Mouse (Mus musculus) ES-E14 (cell line): ENCODE data around the gene Fbxo11.

Experiments
- CHD2 ChIP-seq: IDR thresholded peaks from 2 replicates; pipeline ENCODE4 v1.6.1; 2014; ENCODE audit warnings: mild to moderate bottlenecking, low read depth, low read length, inconsistent platforms
- HCFC1 ChIP-seq: IDR thresholded peaks from 2 replicates; pipeline ENCODE4 v1.6.1; 2012; ENCODE audit warnings: low read length, inconsistent platforms, borderline replicate concordance; ENCODE audit not compliant: insufficient read depth
- MAFK ChIP-seq: IDR thresholded peaks from 2 replicates; pipeline ENCODE4 v1.6.1; 2014; ENCODE audit warnings: mild to moderate bottlenecking, low read depth, low read length, inconsistent platforms; ENCODE audit not compliant: insufficient read depth
- ZNF384 ChIP-seq: IDR thresholded peaks from 2 replicates; pipeline ENCODE4 v1.6.1; 2012; ENCODE audit warnings: low read depth, low read length, inconsistent platforms

DNA sequence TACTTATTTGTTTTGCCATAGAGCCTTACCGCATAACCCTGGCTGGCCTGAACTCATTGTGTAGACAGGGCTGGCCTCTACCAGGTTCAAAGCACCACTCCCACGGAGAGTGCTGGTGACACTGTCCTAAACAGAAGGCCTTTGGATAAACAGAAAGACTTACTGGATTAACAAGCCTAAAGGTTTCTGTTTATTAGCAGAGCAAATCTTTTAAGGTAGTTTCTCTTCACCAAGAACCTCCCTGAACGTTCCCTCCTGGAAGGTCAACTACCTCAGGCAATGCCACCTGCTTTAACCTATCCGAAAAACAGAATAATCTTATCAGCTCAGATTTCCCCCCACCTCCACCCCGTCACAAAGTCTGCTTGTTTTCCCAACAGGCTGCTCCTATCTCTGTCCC lies 92.2 kb downstream of the Fbxo11 start:
- TF ChIP-seq HCFC1: no peak
- no peak for TF ChIP-seq ZNF384
- TF ChIP-seq MAFK: no peak
- TF ChIP-seq CHD2: no peak
